Mouse (Mus musculus) hindbrain, embryonic 12.5 days (tissue): ENCODE results near the gene Rab3c. TPM values are rescaled to one million over a fixed set of nuclear protein-coding genes. Genes with fewer than 3 reads are reported as not detected.

Experiments used
- ATAC-seq: fragments of 200-750 bp; cut with Nextera tagmentation; 2 replicates; pipeline ENCODE4 v1.8.0; 2017; ENCODE audit warnings: moderate TSS enrichment; ENCODE audit not compliant: low FRiP score
- H3K27ac ChIP-seq: fragments of 300-500 bp; sonication (generic); 2 replicates; pipeline ENCODE4 v1.5.1; 2016; ENCODE audit warnings: mild to moderate bottlenecking
- H3K27me3 ChIP-seq: fragments of 300-500 bp; sonication (generic); 2 replicates; pipeline ENCODE4 v1.6.1; 2016; ENCODE audit warnings: mild to moderate bottlenecking
- H3K36me3 ChIP-seq: fragments of 300-500 bp; sonication (generic); 2 replicates; pipeline ENCODE4 v1.6.1; 2016; ENCODE audit warnings: mild to moderate bottlenecking
- H3K4me1 ChIP-seq: fragments of 300-500 bp; sonication (generic); 2 replicates; pipeline ENCODE4 v1.6.1; 2016
- H3K4me2 ChIP-seq: fragments of 300-500 bp; sonication (generic); replicated peaks from 2 replicates; pipeline ENCODE4 v1.6.1; 2016; ENCODE audit warnings: mild to moderate bottlenecking
- H3K4me3 ChIP-seq: fragments of 300-500 bp; sonication (generic); 2 replicates; pipeline ENCODE4 v1.5.1; 2016; ENCODE audit warnings: mild to moderate bottlenecking
- H3K9ac ChIP-seq: fragments of 300-500 bp; sonication (generic); 2 replicates; pipeline ENCODE4 v1.6.1; 2016; ENCODE audit warnings: mild to moderate bottlenecking, moderate library complexity
- H3K9me3 ChIP-seq: fragments of 300-500 bp; sonication (generic); replicated peaks from 2 replicates; pipeline ENCODE4 v1.6.1; 2016; ENCODE audit warnings: mild to moderate bottlenecking
- WGBS: fragments of 180-500 bp; shearing (Covaris S2); methylation state at CpG from one replicate; pipeline ENCODE4 v1.1.7; 2016; 5-methylcytosine and 5-hydroxymethylcytosine counted together
- polyA plus RNA-seq: library from polyadenylated mRNA; unstranded; fragments of >200 nt; fragmentation: Nextera tagmentation; extraction: Ambion mirVana; gene quantifications from 2 replicates; pipeline ENCODE4 v1.2.1, GENCODE M21; 2016

Rab3c gene
- polyA plus RNA-seq, 1 experiment from 2014 or later: 86.8 TPM

DNA sequence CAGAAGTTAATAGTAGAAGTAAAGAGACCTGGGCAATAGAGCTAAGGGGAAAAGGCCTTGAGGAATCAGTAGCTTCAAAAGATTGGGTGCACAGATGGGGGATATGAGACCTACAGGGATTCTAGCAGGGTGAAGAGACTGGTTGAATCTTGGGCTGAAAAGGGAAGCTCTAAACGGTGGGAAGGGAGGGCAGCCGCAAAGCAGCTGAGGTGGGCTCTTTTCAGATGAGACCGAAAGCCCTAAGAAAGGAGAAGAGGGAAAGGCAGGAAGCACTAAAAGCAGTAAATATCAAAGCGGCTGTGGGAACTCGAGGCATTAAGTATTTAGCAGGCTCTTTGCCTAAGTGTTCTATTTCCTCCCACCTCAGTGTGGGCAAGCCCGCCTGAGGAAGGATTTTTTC, 248.9 kb downstream of the Rab3c start:
- ATAC-seq: no peak
- Histone ChIP-seq H3K4me3 (no peak overlapping the region), H3K27me3 (no peaks in the 10 kb centered on the region), H3K36me3 (no peaks in the 10 kb centered on the region), H3K4me1 (no peaks in the 10 kb centered on the region), H3K27ac (no peak overlapping the region), H3K9ac (no peak overlapping the region), H3K9me3 (no peaks in the 10 kb centered on the region), H3K4me2 (no peak overlapping the region)
- WGBS: 48% methylated on average over 6 of the region's 6 CpGs

- no peak overlapping the region for H3K9ac ChIP-seq
- no peak overlapping the region for H3K27ac ChIP-seq
- H3K4me2 ChIP-seq: no peak overlapping the region
- no peaks in the 10 kb centered on the region for H3K4me1 ChIP-seq
- H3K36me3 ChIP-seq: no peaks in the 10 kb centered on the region
- H3K27me3 ChIP-seq: no peaks in the 10 kb centered on the region
- 84% methylated on average over 8 of the region's 8 CpGs for whole genome bisulfite sequencing
- H3K4me3 ChIP-seq: no peak overlapping the region
- no peaks in the 10 kb centered on the region for H3K9me3 ChIP-seq
- no peak for ATAC-seq
These were observed 249.7 kb downstream of the Rab3c start for GRCm38 (mm10) chr13:110031061-110031460.

GRCm38 (mm10) chr13:110024381-110025161, 256.2 kb downstream of the Rab3c start:
- Histone ChIP-seq H3K4me3 (no peak overlapping the region), H3K9me3 (no peaks in the 10 kb centered on the region), H3K4me2 (no peak overlapping the region), H3K9ac (no peak overlapping the region), H3K4me1 (peaks cover 6% of the 10 kb centered on the region; the same call in 1 of the 2 replicates), H3K27me3 (no peaks in the 10 kb centered on the region), H3K27ac (no peak overlapping the region), H3K36me3 (no peaks in the 10 kb centered on the region)
- no peak for ATAC-seq
- WGBS: 79% methylated on average over 10 of the region's 10 CpGs

DNA sequence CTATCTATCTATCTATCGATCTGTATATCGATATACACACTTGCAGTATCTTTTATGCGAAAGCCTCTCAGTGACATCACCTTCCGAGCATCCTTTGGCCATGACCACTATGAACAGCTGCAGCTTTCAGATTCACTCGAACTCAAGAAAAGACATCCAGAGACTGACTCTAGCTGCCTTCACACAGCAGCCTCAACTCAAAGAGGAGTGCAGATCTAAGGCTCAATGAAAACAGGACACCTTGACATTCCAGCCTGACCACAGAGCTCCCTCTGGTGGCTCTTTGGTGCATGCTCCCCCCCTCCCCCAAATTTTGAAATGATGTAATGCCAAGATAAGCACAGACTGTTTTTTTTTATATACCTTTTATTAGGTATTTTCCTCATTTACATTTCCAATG, 257.8 kb downstream of the Rab3c start:
- H3K9me3 ChIP-seq: no peaks in the 10 kb centered on the region
- no peaks in the 10 kb centered on the region for H3K36me3 ChIP-seq
- H3K4me1 ChIP-seq: peaks cover 15% of the 10 kb centered on the region; the same call in 1 of the 2 replicates
- no peak for ATAC-seq
- no peaks in the 10 kb centered on the region for H3K27me3 ChIP-seq
- H3K4me3 ChIP-seq: no peak overlapping the region
- no peak overlapping the region for H3K9ac ChIP-seq
- no peak overlapping the region for H3K4me2 ChIP-seq
- 84% methylated on average over 5 of the region's 5 CpGs for WGBS
- no peak overlapping the region for H3K27ac ChIP-seq

GRCm38 (mm10) chr13:110019774-110020173, 261.0 kb downstream of the Rab3c start:
- Histone ChIP-seq H3K27ac (0 out of 2 replicates have a peak overlapping the region, but pooled peaks have one; percentile 75), H3K4me1 (peaks cover 15% of the 10 kb centered on the region; the same call in 1 of the 2 replicates), H3K36me3 (no peaks in the 10 kb centered on the region), H3K9ac (peak overlapping the region; percentile 57; the same call in 1 of the 2 replicates), H3K9me3 (no peaks in the 10 kb centered on the region), H3K4me2 (peak overlapping the region; percentile 79), H3K27me3 (no peaks in the 10 kb centered on the region; the same call in 1 of the 2 replicates), H3K4me3 (peak overlapping the region; percentile 31; the same call in 1 of the 2 replicates)
- peak; percentile 33 for ATAC-seq
- WGBS: 26% methylated on average over 9 of the region's 9 CpGs

DNA sequence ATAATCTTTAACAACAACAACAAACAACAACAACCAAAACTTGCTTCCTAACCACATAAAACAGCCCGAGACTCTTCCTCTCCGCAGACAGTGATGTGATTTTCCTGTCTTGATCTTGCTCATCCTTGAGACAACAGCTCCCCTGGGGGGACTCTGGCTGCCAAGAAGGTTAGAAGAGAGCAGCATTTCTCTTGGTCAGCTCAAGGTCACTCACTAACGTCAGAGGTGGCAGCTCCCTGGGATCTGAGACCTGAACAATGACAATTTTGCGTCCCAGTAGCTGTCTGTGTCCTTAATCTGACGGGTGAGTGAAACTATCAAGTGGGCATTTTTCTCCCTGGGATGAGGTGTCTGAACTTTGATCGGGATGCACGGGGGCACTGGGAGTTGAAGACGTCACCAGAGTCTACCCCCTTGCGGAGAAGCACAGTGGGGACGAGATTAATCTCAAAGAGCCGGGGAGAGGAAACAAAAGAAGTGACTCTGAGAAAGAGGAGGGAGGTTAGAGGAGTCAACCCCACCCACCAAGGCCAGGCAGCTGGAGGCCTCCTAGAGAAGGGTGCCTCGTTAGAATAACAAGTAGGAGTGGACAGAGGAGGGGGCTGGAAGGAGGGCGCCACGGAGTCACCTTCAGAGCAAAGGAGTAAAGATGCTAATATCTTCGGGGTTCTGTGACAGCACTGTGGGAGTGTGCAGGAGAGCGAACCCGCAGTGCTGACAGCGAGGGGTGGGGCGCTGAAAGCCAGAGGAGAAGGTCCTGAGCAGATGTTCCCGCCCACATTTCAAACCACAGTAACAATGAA, 261.7 kb downstream of the Rab3c start:
- H3K27ac ChIP-seq: peak overlapping the region; percentile 75
- H3K9ac ChIP-seq: peak overlapping the region; percentile 57
- no peaks in the 10 kb centered on the region for H3K9me3 ChIP-seq
- H3K4me3 ChIP-seq: peak overlapping the region; percentile 31
- 1% methylated on average over 20 of the region's 20 CpGs for WGBS
- H3K27me3 ChIP-seq: no peaks in the 10 kb centered on the region; the same call in 1 of the 2 replicates
- peak overlapping the region; percentile 79 for H3K4me2 ChIP-seq
- ATAC-seq: peak; percentile 75
- peaks cover 15% of the 10 kb centered on the region; the same call in 1 of the 2 replicates for H3K4me1 ChIP-seq
- no peaks in the 10 kb centered on the region for H3K36me3 ChIP-seq

DNA sequence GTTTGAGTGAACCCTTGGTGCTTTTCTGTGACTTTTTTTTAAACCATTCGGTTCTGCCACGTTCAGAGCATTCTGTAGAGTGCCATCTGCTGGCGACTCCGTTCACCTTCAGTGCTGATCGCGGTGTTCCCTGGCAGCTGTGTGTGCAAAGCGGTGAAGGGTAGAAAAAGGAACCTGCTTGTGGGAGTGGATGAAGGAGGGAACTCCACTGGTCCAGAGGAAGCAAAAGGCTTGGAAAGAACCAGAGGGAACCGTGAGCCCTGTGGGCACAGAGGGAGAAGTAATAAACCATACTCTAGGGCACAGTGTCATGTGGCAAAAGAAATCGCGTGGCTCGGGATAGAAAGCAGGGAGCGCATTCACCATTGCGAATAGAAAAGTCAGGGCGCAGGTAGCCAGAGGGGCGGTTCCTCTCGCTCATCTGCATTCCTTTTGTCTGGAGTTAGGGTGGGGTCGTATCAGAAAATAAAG, 262.3 kb downstream of the Rab3c start:
- peak; percentile 79 for ATAC-seq
- Histone ChIP-seq H3K9me3 (no peaks in the 10 kb centered on the region), H3K27ac (peak overlapping the region; percentile 75), H3K9ac (peak overlapping the region; percentile 57), H3K36me3 (no peaks in the 10 kb centered on the region), H3K4me2 (peak overlapping the region; percentile 79), H3K4me3 (peak overlapping the region; percentile 31), H3K27me3 (no peaks in the 10 kb centered on the region; the same call in 1 of the 2 replicates), H3K4me1 (peaks cover 15% of the 10 kb centered on the region; the same call in 1 of the 2 replicates)
- WGBS: under 1% methylated on average over 17 of the region's 17 CpGs

DNA sequence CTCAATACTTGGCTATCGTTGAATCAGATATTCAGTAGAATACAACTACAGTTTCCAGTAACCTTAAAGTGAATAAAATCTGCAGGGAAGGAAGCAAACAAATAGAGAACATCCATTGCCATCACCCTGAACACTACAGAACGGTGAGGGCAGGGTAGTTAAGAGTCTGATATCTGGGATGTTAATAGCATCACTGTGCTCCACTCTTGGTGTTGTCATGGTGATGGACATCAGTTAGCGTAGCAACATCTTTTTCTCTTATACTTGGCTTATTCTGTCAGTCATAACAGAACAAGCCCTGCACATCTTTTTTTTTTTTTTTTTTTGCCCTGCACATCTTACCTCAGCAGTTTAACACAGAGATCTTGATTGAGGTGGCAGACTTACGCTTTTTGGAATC, 268.8 kb downstream of the Rab3c start:
- H3K9me3 ChIP-seq: no peaks in the 10 kb centered on the region
- peaks cover 4% of the 10 kb centered on the region; the same call in 1 of the 2 replicates for H3K4me1 ChIP-seq
- H3K27me3 ChIP-seq: no peaks in the 10 kb centered on the region
- ATAC-seq: no peak
- H3K4me3 ChIP-seq: no peak overlapping the region
- H3K9ac ChIP-seq: no peak overlapping the region
- H3K4me2 ChIP-seq: no peak overlapping the region
- no peaks in the 10 kb centered on the region for H3K36me3 ChIP-seq
- H3K27ac ChIP-seq: no peak overlapping the region
- WGBS: 81% methylated on average over 4 of the region's 4 CpGs

DNA sequence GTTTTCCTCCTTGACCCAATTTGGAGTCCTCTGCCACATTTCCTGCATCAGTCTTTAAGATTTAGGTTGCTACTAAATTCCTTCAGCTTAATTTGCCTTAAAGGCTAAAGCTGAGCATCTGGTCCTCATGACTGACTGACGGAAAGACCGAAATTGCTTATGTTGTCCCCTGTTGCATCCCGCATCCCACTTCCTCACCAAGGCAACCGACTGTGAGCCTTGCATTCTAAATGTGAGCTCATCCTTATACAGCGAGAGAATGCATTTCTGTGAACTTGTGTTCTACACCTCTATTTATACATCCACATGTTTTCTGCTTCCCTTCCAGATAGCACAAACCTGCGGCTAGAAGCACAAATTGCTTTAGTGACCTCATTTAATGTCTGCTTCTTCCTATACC, 269.9 kb downstream of the Rab3c start:
- H3K9ac ChIP-seq: no peak overlapping the region
- H3K27me3 ChIP-seq: no peaks in the 10 kb centered on the region
- H3K4me1 ChIP-seq: peaks cover 4% of the 10 kb centered on the region; the same call in 1 of the 2 replicates
- ATAC-seq: no peak
- H3K4me2 ChIP-seq: no peak overlapping the region
- no peaks in the 10 kb centered on the region for H3K9me3 ChIP-seq
- 62% methylated on average over 6 of the region's 6 CpGs for WGBS
- no peaks in the 10 kb centered on the region for H3K36me3 ChIP-seq
- no peak overlapping the region for H3K4me3 ChIP-seq
- H3K27ac ChIP-seq: no peak overlapping the region

DNA sequence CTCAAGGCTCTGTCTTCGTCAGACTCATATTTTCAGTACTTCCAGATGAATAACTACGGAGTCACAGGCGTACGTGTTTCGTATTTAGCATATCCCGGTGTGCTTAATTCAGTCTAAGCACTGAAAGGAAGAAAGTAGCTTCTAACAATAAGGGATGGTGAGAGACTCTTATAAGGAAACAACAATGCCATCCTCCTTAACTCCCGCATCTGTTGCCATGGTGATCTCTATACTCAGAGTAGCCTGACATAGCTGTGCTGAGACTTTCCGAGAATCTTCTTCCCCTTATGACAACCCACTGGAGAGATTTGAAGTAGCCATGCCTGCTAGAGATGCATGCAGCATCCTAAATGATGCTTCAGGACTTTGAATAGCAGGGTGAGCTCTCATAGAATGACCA, 272.3 kb downstream of the Rab3c start:
- Histone ChIP-seq H3K4me1 (peaks cover 4% of the 10 kb centered on the region; the same call in 1 of the 2 replicates), H3K36me3 (no peaks in the 10 kb centered on the region), H3K4me3 (no peak overlapping the region), H3K9me3 (no peaks in the 10 kb centered on the region), H3K9ac (no peak overlapping the region), H3K4me2 (peak overlapping the region; percentile 11; the same call in 1 of the 2 replicates), H3K27me3 (no peaks in the 10 kb centered on the region), H3K27ac (no peak overlapping the region)
- WGBS: 43% methylated on average over 8 of the region's 8 CpGs
- ATAC-seq: no peak

GRCm38 (mm10) chr13:110006106-110006781, 274.6 kb downstream of the Rab3c start:
- Histone ChIP-seq H3K36me3 (no peaks in the 10 kb centered on the region), H3K4me2 (no peak overlapping the region), H3K27me3 (no peaks in the 10 kb centered on the region), H3K9me3 (no peaks in the 10 kb centered on the region), H3K4me3 (no peak overlapping the region), H3K27ac (no peak overlapping the region), H3K9ac (no peak overlapping the region), H3K4me1 (peaks cover 4% of the 10 kb centered on the region; the same call in 1 of the 2 replicates)
- ATAC-seq: no peak
- WGBS: 46% methylated on average over 21 of the region's 21 CpGs
